Mouse (Mus musculus) spleen, adult 2 months (tissue): ENCODE measurements around the gene Pprc1.

Experiments
- CTCF ChIP-seq: fragments of 200-500 bp; IDR thresholded peaks from 2 replicates; pipeline ENCODE4 v1.5.1; 2011; ENCODE audit warnings: mild to moderate bottlenecking, inconsistent platforms; ENCODE audit not compliant: insufficient read depth, insufficient read length, insufficient replicate concordance; ENCODE audit errors: extremely low read depth
- POLR2A ChIP-seq: fragments of 200-500 bp; IDR thresholded peaks from 2 replicates; pipeline ENCODE4 v1.6.1; 2011; ENCODE audit warnings: low read depth, low read length, inconsistent platforms

- TF ChIP-seq CTCF (no peak), POLR2A (no peak)
Observed at GRCm38 (mm10) chr19:45998694-45999217, 45.9 kb upstream of the Pprc1 start.
